Mouse (Mus musculus): Measurements from ENCODE around the gene Mtmr12. TPM values are rescaled to one million over a fixed set of nuclear protein-coding genes. Genes with fewer than 3 reads are reported as not detected.
"Not testable (repeated sequence)": the region's sequence is repeated elsewhere in the genome, so short reads cannot be mapped to it uniquely, and the experiment has no call there.

The Mtmr12 gene
- polyA plus RNA-seq, 1 experiment from 2014 or later: 8.0 TPM

GRCm38 (mm10) chr15:12216119-12216518 lies 11.3 kb downstream of the Mtmr12 start:
- Histone ChIP-seq H3K27me3 (no peaks in the 10 kb centered on the region), H3K4me2 (no peak overlapping the region), H3K9ac (no peak overlapping the region), H3K4me3 (no peak overlapping the region), H3K4me1 (replicated peaks) (peaks cover 33% of the 10 kb centered on the region), H3K9me3 (no peaks in the 10 kb centered on the region), H3K36me3 (no peaks in the 10 kb centered on the region), H3K27ac (replicated peaks) (no peak overlapping the region)
- no peak for ATAC-seq (ENCODE audit: low read depth)
- 98% methylated on average over 8 of the region's 8 CpGs for WGBS

GRCm38 (mm10) chr15:12216798-12217197 lies 12.0 kb downstream of the Mtmr12 start:
- no peaks in the 10 kb centered on the region for H3K36me3 ChIP-seq
- no peak for ATAC-seq (ENCODE audit: low read depth)
- H3K4me2 ChIP-seq: no peak overlapping the region
- 76% methylated on average over 13 of the region's 13 CpGs for WGBS
- no peak overlapping the region for H3K4me3 ChIP-seq
- peaks cover 33% of the 10 kb centered on the region for H3K4me1 ChIP-seq (replicated peaks)
- no peak overlapping the region for H3K27ac ChIP-seq (replicated peaks)
- H3K9ac ChIP-seq: no peak overlapping the region
- H3K27me3 ChIP-seq: no peaks in the 10 kb centered on the region
- no peaks in the 10 kb centered on the region for H3K9me3 ChIP-seq

- not testable (repeated sequence) for ATAC-seq (ENCODE audit: low read depth); H3K9ac ChIP-seq; H3K9me3 ChIP-seq; H3K4me3 ChIP-seq; H3K27me3 ChIP-seq; H3K27ac ChIP-seq (replicated peaks); H3K36me3 ChIP-seq; H3K4me2 ChIP-seq
- whole genome bisulfite sequencing: 88% methylated on average over 3 of the region's 3 CpGs
- peaks cover 38% of the 10 kb centered on the region for H3K4me1 ChIP-seq (replicated peaks)
Measured at GRCm38 (mm10) chr15:12217332-12217731, 12.5 kb downstream of the Mtmr12 start.

GRCm38 (mm10) chr15:12217849-12218248 lies 13.0 kb downstream of the Mtmr12 start:
- no peaks in the 10 kb centered on the region for H3K9me3 ChIP-seq
- peaks cover 43% of the 10 kb centered on the region for H3K4me1 ChIP-seq (replicated peaks)
- ATAC-seq (ENCODE audit: low read depth): no peak; the same call in 1 of the 2 replicates
- WGBS: 25% methylated on average over 5 of the region's 5 CpGs
- no peaks in the 10 kb centered on the region for H3K27me3 ChIP-seq
- no peak overlapping the region for H3K4me2 ChIP-seq
- H3K9ac ChIP-seq: no peak overlapping the region
- H3K4me3 ChIP-seq: no peak overlapping the region
- H3K36me3 ChIP-seq: no peaks in the 10 kb centered on the region
- H3K27ac ChIP-seq (replicated peaks): 0 out of 2 replicates have a peak overlapping the region, but pooled peaks have one; percentile 13

- Histone ChIP-seq H3K4me1 (replicated peaks) (peaks cover 51% of the 10 kb centered on the region), H3K4me2 (no peak overlapping the region), H3K9ac (no peak overlapping the region), H3K4me3 (no peak overlapping the region), H3K36me3 (no peaks in the 10 kb centered on the region), H3K27ac (replicated peaks) (no peak overlapping the region), H3K27me3 (no peaks in the 10 kb centered on the region), H3K9me3 (no peaks in the 10 kb centered on the region)
- ATAC-seq (ENCODE audit: low read depth): no peak
- WGBS: 94% methylated on average over 11 of the region's 11 CpGs
Measured at GRCm38 (mm10) chr15:12218583-12219382, 14.0 kb downstream of the Mtmr12 start.

GRCm38 (mm10) chr15:12221131-12221530 lies 16.3 kb downstream of the Mtmr12 start:
- H3K36me3 ChIP-seq: no peaks in the 10 kb centered on the region
- no peak for ATAC-seq (ENCODE audit: low read depth)
- H3K27me3 ChIP-seq: no peaks in the 10 kb centered on the region
- WGBS: 90% methylated on average over 13 of the region's 13 CpGs
- no peak overlapping the region for H3K4me3 ChIP-seq
- H3K9ac ChIP-seq: no peak overlapping the region
- no peak overlapping the region for H3K4me2 ChIP-seq
- peaks cover 44% of the 10 kb centered on the region for H3K4me1 ChIP-seq (replicated peaks)
- no peaks in the 10 kb centered on the region for H3K9me3 ChIP-seq
- no peak overlapping the region for H3K27ac ChIP-seq (replicated peaks)

GRCm38 (mm10) chr15:12222564-12223302 lies 17.9 kb downstream of the Mtmr12 start:
- H3K4me3 ChIP-seq: no peak overlapping the region
- no peaks in the 10 kb centered on the region for H3K27me3 ChIP-seq
- no peak overlapping the region for H3K4me2 ChIP-seq
- H3K36me3 ChIP-seq: no peaks in the 10 kb centered on the region
- no peaks in the 10 kb centered on the region for H3K9me3 ChIP-seq
- WGBS: 10% methylated on average over 8 of the region's 8 CpGs
- ATAC-seq (ENCODE audit: low read depth): no peak
- peaks cover 44% of the 10 kb centered on the region for H3K4me1 ChIP-seq (replicated peaks)
- H3K27ac ChIP-seq (replicated peaks): peak overlapping the region; percentile 30; the same call in 1 of the 2 replicates
- H3K9ac ChIP-seq: no peak overlapping the region

GRCm38 (mm10) chr15:12223393-12223792 lies 18.6 kb downstream of the Mtmr12 start:
- Histone ChIP-seq H3K27me3 (no peaks in the 10 kb centered on the region), H3K4me2 (no peak overlapping the region), H3K4me1 (replicated peaks) (peaks cover 46% of the 10 kb centered on the region), H3K27ac (replicated peaks) (no peak overlapping the region), H3K9ac (no peak overlapping the region), H3K9me3 (no peaks in the 10 kb centered on the region), H3K4me3 (no peak overlapping the region), H3K36me3 (no peaks in the 10 kb centered on the region)
- WGBS: 58% methylated on average over 6 of the region's 6 CpGs
- ATAC-seq (ENCODE audit: low read depth): no peak

GRCm38 (mm10) chr15:12224239-12224638 lies 19.4 kb downstream of the Mtmr12 start:
- peaks cover 46% of the 10 kb centered on the region for H3K4me1 ChIP-seq (replicated peaks)

GRCm38 (mm10) chr15:12225062-12225461 lies 20.2 kb downstream of the Mtmr12 start:
- H3K9me3 ChIP-seq: no peaks in the 10 kb centered on the region
- no peak overlapping the region for H3K9ac ChIP-seq
- no peak overlapping the region for H3K4me3 ChIP-seq
- peaks cover 46% of the 10 kb centered on the region for H3K4me1 ChIP-seq (replicated peaks)
- WGBS: 76% methylated on average over 4 of the region's 4 CpGs
- no peaks in the 10 kb centered on the region for H3K36me3 ChIP-seq
- no peak for ATAC-seq (ENCODE audit: low read depth)
- no peaks in the 10 kb centered on the region for H3K27me3 ChIP-seq
- no peak overlapping the region for H3K4me2 ChIP-seq
- H3K27ac ChIP-seq (replicated peaks): no peak overlapping the region

More at GRCm38 (mm10) chr15:12224239-12224638, 19.4 kb downstream of the Mtmr12 start:
- Histone ChIP-seq H3K9me3 (no peaks in the 10 kb centered on the region), H3K4me3 (no peak overlapping the region), H3K36me3 (no peaks in the 10 kb centered on the region), H3K9ac (no peak overlapping the region), H3K4me2 (no peak overlapping the region), H3K27me3 (no peaks in the 10 kb centered on the region), H3K27ac (replicated peaks) (no peak overlapping the region)
- 85% methylated on average over 2 of the region's 2 CpGs for WGBS
- ATAC-seq (ENCODE audit: low read depth): no peak

- WGBS: 96% methylated on average over 15 of the region's 15 CpGs
- no peak overlapping the region for H3K27ac ChIP-seq (replicated peaks)
- H3K9me3 ChIP-seq: no peaks in the 10 kb centered on the region
- no peak overlapping the region for H3K4me3 ChIP-seq
- H3K9ac ChIP-seq: no peak overlapping the region
- ATAC-seq (ENCODE audit: low read depth): no peak
- H3K4me2 ChIP-seq: no peak overlapping the region
- no peaks in the 10 kb centered on the region for H3K36me3 ChIP-seq
- H3K27me3 ChIP-seq: no peaks in the 10 kb centered on the region
- H3K4me1 ChIP-seq (replicated peaks): peaks cover 38% of the 10 kb centered on the region
Measured at GRCm38 (mm10) chr15:12226908-12227307, 22.1 kb downstream of the Mtmr12 start.

GRCm38 (mm10) chr15:12227355-12227754 lies 22.5 kb downstream of the Mtmr12 start:
- H3K9ac ChIP-seq: no peak overlapping the region
- H3K27me3 ChIP-seq: no peaks in the 10 kb centered on the region
- H3K9me3 ChIP-seq: no peaks in the 10 kb centered on the region
- H3K4me2 ChIP-seq: no peak overlapping the region
- H3K4me3 ChIP-seq: no peak overlapping the region
- H3K4me1 ChIP-seq (replicated peaks): peaks cover 34% of the 10 kb centered on the region
- no peaks in the 10 kb centered on the region for H3K36me3 ChIP-seq
- no peak for ATAC-seq (ENCODE audit: low read depth)
- WGBS: 83% methylated on average over 4 of the region's 4 CpGs
- no peak overlapping the region for H3K27ac ChIP-seq (replicated peaks)
